Mouse (Mus musculus) left cerebral cortex, postnatal 4 days (tissue): ENCODE data around the gene Gadd45g. TPM values are rescaled to one million over a fixed set of nuclear protein-coding genes. Genes with fewer than 3 reads are reported as not detected.

ENCODE experiments used
- DNase-seq: peaks from one replicate; pipeline ENCODE4 v3.0.0-alpha.2; 2022
- intact Hi-C: fragments of 180-260 bp; cut with DNase I; formaldehyde crosslinking; loops from one replicate; pipeline ENCODE4 v1.15.1; 2025
- total RNA-seq, 2 experiments: library from RNA; stranded (reverse); gene quantifications; 2 replicates each; pipeline ENCODE4 v1.2.3; 2021

Gadd45g gene
- total RNA-seq, 2 experiments from 2014 or later, result 8.6 to 11.0 TPM

GRCm38 (mm10) chr13:51848481-51849240 lies 2.2 kb downstream of the Gadd45g start:
- DNase-seq, result peak; percentile 53
- intact Hi-C loops, result loop anchor here (5.0 kb wide), 3 partner anchors 69 to 304 kb away; no protein-coding TSS in a partner anchor

GRCm38 (mm10) chr13:51849241-51850033 lies 3.0 kb downstream of the Gadd45g start:
- intact Hi-C loops, result loop anchor here (5.0 kb wide), 3 partner anchors 68 to 303 kb away; no protein-coding TSS in a partner anchor

GRCm38 (mm10) chr13:51850565-51850964 lies 4.1 kb downstream of the Gadd45g start:
- DNase-seq, result no peak
- intact Hi-C loops, result no loop called here

More at GRCm38 (mm10) chr13:51849241-51850033, 3.0 kb downstream of the Gadd45g start:
- peak; percentile 53 for DNase-seq

- DNase-seq, result no peak
- intact Hi-C loops, result no loop called here
These were observed 6.2 kb downstream of the Gadd45g start for GRCm38 (mm10) chr13:51852560-51853190.

GRCm38 (mm10) chr13:51853301-51854243 lies 7.1 kb downstream of the Gadd45g start:
- DNase-seq, result no peak
- intact Hi-C loops, result no loop called here

GRCm38 (mm10) chr13:51855584-51855983 lies 9.1 kb downstream of the Gadd45g start:
- no peak for DNase-seq
- intact Hi-C loops, result no loop called here

- DNase-seq, result no peak
- intact Hi-C loops, result no loop called here
These were observed 10.7 kb downstream of the Gadd45g start for GRCm38 (mm10) chr13:51857156-51857555.

- intact Hi-C loops, result no loop called here
- no peak for DNase-seq
These were observed 12.0 kb downstream of the Gadd45g start for GRCm38 (mm10) chr13:51858475-51858874.

GRCm38 (mm10) chr13:51859174-51859573 lies 12.7 kb downstream of the Gadd45g start:
- intact Hi-C loops, result no loop called here
- no peak for DNase-seq

- intact Hi-C loops, result no loop called here
- DNase-seq, result no peak
These were observed 13.3 kb downstream of the Gadd45g start for GRCm38 (mm10) chr13:51859798-51860197.

- DNase-seq, result no peak
- intact Hi-C loops, result no loop called here
These were observed 16.3 kb downstream of the Gadd45g start for GRCm38 (mm10) chr13:51862750-51863149.

- intact Hi-C loops, result no loop called here
- peak; percentile 48 for DNase-seq
These were observed 19.7 kb downstream of the Gadd45g start for GRCm38 (mm10) chr13:51866151-51866659.

- DNase-seq, result no peak
- intact Hi-C loops, result no loop called here
These were observed 22.1 kb downstream of the Gadd45g start for GRCm38 (mm10) chr13:51868491-51869128.

GRCm38 (mm10) chr13:51869129-51869491 lies 22.6 kb downstream of the Gadd45g start:
- no peak for DNase-seq
- intact Hi-C loops, result no loop called here

GRCm38 (mm10) chr13:51871148-51871547 lies 24.7 kb downstream of the Gadd45g start:
- no peak for DNase-seq
- intact Hi-C loops, result no loop called here

GRCm38 (mm10) chr13:51872252-51872962 lies 25.9 kb downstream of the Gadd45g start:
- intact Hi-C loops, result no loop called here
- no peak for DNase-seq

GRCm38 (mm10) chr13:51872963-51873514 lies 26.6 kb downstream of the Gadd45g start:
- intact Hi-C loops, result no loop called here

GRCm38 (mm10) chr13:51873786-51874185 lies 27.3 kb downstream of the Gadd45g start:
- intact Hi-C loops, result no loop called here
- DNase-seq, result no peak

More at GRCm38 (mm10) chr13:51872963-51873514, 26.6 kb downstream of the Gadd45g start:
- DNase-seq, result no peak
